In the genomic region with DNA sequence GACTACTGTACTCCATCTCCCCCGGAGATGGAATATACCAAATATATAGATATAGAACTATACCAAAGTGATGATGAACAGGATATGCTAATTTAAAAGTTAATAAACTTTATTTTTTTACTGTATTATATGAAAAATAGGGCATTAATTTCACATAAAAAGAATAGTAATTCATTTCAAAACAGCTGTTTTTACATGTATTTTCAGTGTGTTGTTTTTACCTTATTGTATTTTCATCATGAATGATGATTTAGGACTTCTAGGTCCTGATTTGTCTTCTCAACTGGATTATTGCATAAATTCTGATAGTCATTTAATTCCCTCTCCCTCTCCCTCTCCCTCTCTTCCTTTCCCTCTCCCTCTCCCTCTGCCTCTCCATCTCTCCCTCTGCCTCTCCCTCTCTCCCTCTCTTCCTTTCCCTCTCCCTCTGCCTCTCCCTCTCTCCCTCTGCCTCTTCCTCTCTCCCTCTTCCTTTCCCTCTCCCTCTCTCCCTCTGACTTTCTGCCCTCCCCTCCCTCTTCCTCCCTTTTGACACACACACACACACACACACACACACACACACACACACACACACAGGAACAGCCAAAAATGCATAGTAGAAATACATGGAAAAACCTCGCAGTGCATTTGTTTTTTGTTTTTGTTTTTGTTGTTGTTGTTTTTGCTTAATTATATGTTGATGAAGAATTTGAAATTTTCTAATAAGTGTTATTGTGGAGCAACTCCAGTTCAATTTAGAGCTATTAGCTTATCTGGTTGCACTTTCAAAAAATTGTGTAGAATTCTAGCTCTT, we compare ENCODE assay signal across 27 mouse cellular contexts.
"Had no signal": no experiment of that assay in that cellular context is flagged by ENCODE, and none has a peak within 500 bp of the region (broad histone marks: within the 10 kb centered on the region; RNA-seq: fewer than 3 reads in every experiment).

No protein-coding gene starts in this region.

- H3K27ac ChIP-seq: embryonic facial prominence, embryonic 10.5 days; embryonic facial prominence, embryonic 12.5 days; embryonic facial prominence, embryonic 13.5 days; embryonic facial prominence, embryonic 15.5 days; forebrain, embryonic 10.5 days; forebrain, embryonic 12.5 days; forebrain, embryonic 15.5 days; gastrocnemius, adult 2 months; heart, adult 2 months; heart, embryonic 10.5 days had no signal

- H3K27me3 ChIP-seq: embryonic facial prominence, embryonic 12.5 days; embryonic facial prominence, embryonic 13.5 days; embryonic facial prominence, embryonic 15.5 days; forebrain, embryonic 12.5 days; forebrain, embryonic 15.5 days had no signal

- DNase-seq: cerebellum, adult 9-10 months; cerebellum, adult 9-11 months; cerebellum, postnatal 10 days; cerebellum, postnatal 14 days; cerebellum, postnatal 25 days; cerebellum, postnatal 36 days; embryo, embryonic 11 days; forebrain, postnatal 0 days; gastrocnemius, adult 2 months; gastrocnemius, postnatal 10 days; gastrocnemius, postnatal 14 days; gastrocnemius, postnatal 25 days; gastrocnemius, postnatal 36 days; heart, adult 11 months; heart, adult 18-20 months; heart, adult 2 months had no signal

- H3K9ac ChIP-seq: embryonic facial prominence, embryonic 12.5 days; embryonic facial prominence, embryonic 13.5 days; embryonic facial prominence, embryonic 15.5 days; forebrain, embryonic 12.5 days; forebrain, embryonic 15.5 days; forebrain, postnatal 0 days had no signal

- H3K9me3 ChIP-seq: embryonic facial prominence, embryonic 10.5 days; embryonic facial prominence, embryonic 12.5 days; embryonic facial prominence, embryonic 13.5 days; embryonic facial prominence, embryonic 15.5 days; forebrain, embryonic 10.5 days; forebrain, embryonic 12.5 days; forebrain, embryonic 15.5 days; heart, embryonic 10.5 days had no signal

- H3K4me1 ChIP-seq: embryonic facial prominence, embryonic 10.5 days; embryonic facial prominence, embryonic 12.5 days; embryonic facial prominence, embryonic 13.5 days; embryonic facial prominence, embryonic 15.5 days; forebrain, embryonic 12.5 days; forebrain, embryonic 15.5 days; heart, embryonic 10.5 days had no signal

- H3K4me3 ChIP-seq: embryonic facial prominence, embryonic 10.5 days; embryonic facial prominence, embryonic 12.5 days; embryonic facial prominence, embryonic 13.5 days; embryonic facial prominence, embryonic 15.5 days; erythroblast, embryonic 14.5 days; forebrain, embryonic 10.5 days; forebrain, embryonic 12.5 days; forebrain, embryonic 15.5 days; gastrocnemius, adult 2 months; heart, adult 2 months; heart, embryonic 10.5 days had no signal

- ATAC-seq: forebrain, embryonic 14.5 days; forebrain, embryonic 15.5 days; forebrain, embryonic 16.5 days; forebrain, postnatal 0 days had no signal

- H3K36me3 ChIP-seq: embryonic facial prominence, embryonic 10.5 days; embryonic facial prominence, embryonic 12.5 days; embryonic facial prominence, embryonic 13.5 days; embryonic facial prominence, embryonic 15.5 days; forebrain, embryonic 10.5 days; forebrain, embryonic 12.5 days; forebrain, embryonic 15.5 days; heart, embryonic 10.5 days had no signal

- H3K4me2 ChIP-seq: embryonic facial prominence, embryonic 12.5 days; embryonic facial prominence, embryonic 13.5 days; embryonic facial prominence, embryonic 15.5 days; forebrain, embryonic 12.5 days; forebrain, embryonic 15.5 days had no signal
